ENCODE assay signal across 11 mouse cellular contexts in the genomic region with DNA sequence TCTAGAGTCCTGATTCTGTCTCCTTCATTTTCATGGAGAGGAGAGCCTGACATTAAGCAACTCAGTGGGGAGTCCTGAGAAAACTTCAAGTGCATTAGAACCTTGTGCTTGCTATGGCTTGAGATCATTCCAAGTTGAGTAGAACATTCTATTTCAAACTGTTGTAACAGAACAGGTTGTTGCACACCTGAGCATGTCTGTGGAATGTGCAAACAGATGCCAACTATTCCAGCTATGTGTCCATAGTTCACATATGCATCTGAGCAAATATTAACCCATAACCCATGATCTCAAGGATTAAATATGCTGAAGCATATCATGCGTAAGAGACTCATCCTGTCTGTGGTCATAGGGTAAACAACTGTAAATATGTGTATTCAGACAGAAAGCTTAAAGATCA.
"Had no signal": no experiment of that assay in that cellular context is flagged by ENCODE, and none has a peak within 500 bp of the region (broad histone marks: within the 10 kb centered on the region; RNA-seq: fewer than 3 reads in every experiment).

No protein-coding gene starts in this region.

- H3K36me3 ChIP-seq: limb, embryonic 12.5 days; liver, embryonic 13.5 days; lung, embryonic 15.5 days; midbrain, embryonic 13.5 days had no signal

- ATAC-seq: intestine, postnatal 0 days; liver, postnatal 0 days; midbrain, embryonic 13.5 days had no signal

- DNase-seq: liver; liver, embryonic 13.5 days; liver, postnatal 0 days; right cerebral cortex, adult 18-20 months; thymus, postnatal 4 days had no signal

- H3K4me1 ChIP-seq: limb, embryonic 12.5 days; liver, embryonic 13.5 days; lung, embryonic 15.5 days; midbrain, embryonic 13.5 days had no signal

- H3K27ac ChIP-seq: limb, embryonic 12.5 days; liver, embryonic 13.5 days; lung, embryonic 15.5 days; midbrain, embryonic 13.5 days; stomach, postnatal 0 days had no signal

- H3K27me3 ChIP-seq: limb, embryonic 12.5 days; liver, embryonic 13.5 days; lung, embryonic 15.5 days; midbrain, embryonic 13.5 days had no signal

- H3K9ac ChIP-seq: limb, embryonic 12.5 days; liver, embryonic 13.5 days; liver, postnatal 0 days; lung, embryonic 15.5 days; midbrain, embryonic 13.5 days had no signal

- H3K9me3 ChIP-seq: limb, embryonic 12.5 days; liver, embryonic 13.5 days; lung, embryonic 15.5 days; midbrain, embryonic 13.5 days had no signal

- H3K4me2 ChIP-seq: limb, embryonic 12.5 days; liver, embryonic 13.5 days; lung, embryonic 15.5 days; midbrain, embryonic 13.5 days had no signal

- H3K4me3 ChIP-seq: layer of hippocampus, adult 2 months; limb, embryonic 12.5 days; liver, embryonic 13.5 days; lung, embryonic 15.5 days; midbrain, embryonic 13.5 days had no signal
